Mouse (Mus musculus): ENCODE measurements at regions not wholly inside any gene's neighbourhood (a gene's known extent, or its start where the extent isn't known, plus 50 kb on each side); places are given as distances from the start of the nearest gene placed in this dataset.
A peak's percentile ranks its signal among the peaks of the same experiment; 100 is the strongest.

DNA sequence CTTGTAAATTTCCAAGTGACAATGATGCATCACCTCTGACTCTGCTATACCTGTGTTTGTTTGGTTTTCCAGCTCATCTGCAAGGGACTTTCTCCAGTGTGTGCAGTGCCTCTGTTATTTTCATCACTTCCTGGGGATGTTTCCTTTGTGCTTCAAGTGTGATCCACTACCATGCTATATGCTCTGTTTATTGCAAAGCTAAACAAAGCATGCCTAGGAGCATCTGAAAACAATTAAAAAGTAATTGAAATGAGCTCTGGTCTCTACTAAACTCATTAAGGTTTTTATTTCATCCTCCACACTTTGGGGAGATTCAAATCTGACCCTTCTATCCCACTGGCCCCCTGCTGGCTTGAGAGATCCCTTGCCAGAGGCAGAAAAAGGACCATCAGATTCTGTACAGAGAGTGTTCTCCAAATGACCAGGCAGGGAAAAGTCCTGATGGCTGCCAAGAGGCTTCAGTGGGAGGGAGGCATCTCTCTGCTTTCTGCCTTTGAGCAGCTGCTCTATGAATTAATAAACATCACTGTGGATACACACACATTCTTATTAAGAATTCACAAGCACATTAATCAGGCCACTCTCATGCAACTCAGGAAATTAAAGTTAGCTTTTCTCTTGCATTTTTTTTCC, 57.0 kb downstream of the Amd2 start:
- Histone ChIP-seq H3K4me3 (ENCODE audit: low read length) (no peak overlapping the region), H3K9me3 (ENCODE audit: control insufficient read depth, low read length) (no peaks in the 10 kb centered on the region), H3K27me3 (ENCODE audit: control insufficient read depth, insufficient read depth, low read depth, low read length) (no peaks in the 10 kb centered on the region), H3K36me3 (ENCODE audit: control insufficient read depth, insufficient read depth, low read length) (no peaks in the 10 kb centered on the region), H3K4me2 (ENCODE audit: low read depth, low read length) (no peak overlapping the region), H3K27ac (ENCODE audit: low read length) (no peak overlapping the region), H3K4me1 (replicated peaks; ENCODE audit: control insufficient read depth, insufficient read depth, low read length) (no peaks in the 10 kb centered on the region), H3K9ac (ENCODE audit: low read length) (no peak overlapping the region)
- peak; percentile 56; the same call in 1 of the 2 replicates for ATAC-seq (ENCODE audit: low read depth)

DNA sequence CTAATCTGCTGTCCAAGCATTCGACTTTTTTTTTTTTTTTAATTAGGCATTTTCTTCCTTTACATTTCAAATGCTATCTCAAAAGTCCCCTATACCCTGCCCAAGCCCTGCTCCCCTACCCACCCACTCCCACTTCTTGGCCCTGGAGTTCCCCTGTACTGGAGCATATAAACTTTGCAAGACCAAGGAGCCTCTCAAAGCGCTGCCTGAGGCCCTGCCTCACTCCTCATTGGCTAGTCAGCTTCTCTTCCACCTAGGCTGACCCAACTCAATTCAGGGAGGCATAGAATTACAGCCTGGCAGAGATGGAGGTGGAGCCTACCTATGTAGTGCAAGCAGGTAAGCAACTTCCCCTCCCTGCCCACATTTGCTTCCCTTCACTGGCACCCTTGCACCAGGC, 61.8 kb downstream of the Amd2 start:
- WGBS: 44% methylated on average over 2 of the region's 2 CpGs
- no peak for ATAC-seq (ENCODE audit: low read depth)
- H3K36me3 ChIP-seq (ENCODE audit: control insufficient read depth, insufficient read depth, low read length): no peaks in the 10 kb centered on the region
- H3K4me3 ChIP-seq (ENCODE audit: low read length): no peak overlapping the region
- H3K9me3 ChIP-seq (ENCODE audit: control insufficient read depth, low read length): no peaks in the 10 kb centered on the region
- H3K9ac ChIP-seq (ENCODE audit: low read length): no peak overlapping the region
- H3K4me2 ChIP-seq (ENCODE audit: low read depth, low read length): no peak overlapping the region
- no peak overlapping the region for H3K27ac ChIP-seq (ENCODE audit: low read length)
- H3K27me3 ChIP-seq (ENCODE audit: control insufficient read depth, insufficient read depth, low read depth, low read length): no peaks in the 10 kb centered on the region
- H3K4me1 ChIP-seq (replicated peaks; ENCODE audit: control insufficient read depth, insufficient read depth, low read length): no peaks in the 10 kb centered on the region

DNA sequence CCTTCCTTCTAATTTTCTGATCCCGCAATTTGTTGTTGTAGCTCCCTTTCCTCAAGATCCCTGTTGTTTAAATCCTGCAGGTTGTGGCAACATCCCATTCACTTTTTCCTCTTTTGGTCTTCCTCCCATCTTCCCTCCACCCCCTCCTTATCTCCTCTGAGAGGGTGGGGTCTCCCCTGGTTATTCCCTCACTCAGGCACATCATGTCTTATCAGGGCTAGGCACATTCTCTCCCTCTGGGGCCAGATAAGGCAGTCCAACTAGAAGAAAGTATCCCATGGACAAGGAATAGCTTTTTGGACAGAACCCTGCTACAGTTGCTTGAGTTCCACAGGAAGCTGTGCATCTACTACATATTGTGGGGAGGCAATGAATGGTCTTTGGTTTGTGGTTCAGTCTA, 90.8 kb downstream of the Amd2 start:
- Histone ChIP-seq H3K4me1 (replicated peaks; ENCODE audit: control insufficient read depth, insufficient read depth, low read length) (no peaks in the 10 kb centered on the region), H3K9me3 (ENCODE audit: control insufficient read depth, low read length) (no peaks in the 10 kb centered on the region), H3K4me2 (ENCODE audit: low read depth, low read length) (no peak overlapping the region), H3K27ac (ENCODE audit: low read length) (no peak overlapping the region), H3K36me3 (ENCODE audit: control insufficient read depth, insufficient read depth, low read length) (no peaks in the 10 kb centered on the region), H3K27me3 (ENCODE audit: control insufficient read depth, insufficient read depth, low read depth, low read length) (no peaks in the 10 kb centered on the region), H3K4me3 (ENCODE audit: low read length) (no peak overlapping the region), H3K9ac (ENCODE audit: low read length) (no peak overlapping the region)
- 86% methylated on average over 1 of the region's 1 CpGs for WGBS
- ATAC-seq (ENCODE audit: low read depth): no peak

DNA sequence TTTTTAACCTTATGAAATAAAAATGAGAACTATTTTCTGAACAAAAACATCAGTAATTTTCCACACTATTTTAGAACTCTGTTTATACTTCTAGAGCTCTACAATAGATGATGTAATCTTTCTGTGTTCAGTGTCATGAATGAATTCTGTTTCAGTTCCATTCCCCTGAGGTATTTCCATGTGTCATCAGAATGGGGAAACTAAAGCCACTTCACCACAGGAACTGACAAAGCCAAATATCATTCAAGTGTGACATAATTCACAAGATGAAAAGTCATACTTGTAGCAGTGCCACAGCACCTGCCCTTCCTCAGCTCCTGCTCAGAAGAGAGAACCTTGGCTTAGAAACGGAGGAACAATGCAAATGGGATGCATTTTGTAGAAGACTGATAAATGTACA, 125.4 kb downstream of the Amd2 start:
- Histone ChIP-seq H3K4me1 (replicated peaks; ENCODE audit: control insufficient read depth, insufficient read depth, low read length) (no peaks in the 10 kb centered on the region), H3K4me2 (ENCODE audit: low read depth, low read length) (no peak overlapping the region), H3K9ac (ENCODE audit: low read length) (no peak overlapping the region), H3K4me3 (ENCODE audit: low read length) (no peak overlapping the region), H3K27me3 (ENCODE audit: control insufficient read depth, insufficient read depth, low read depth, low read length) (no peaks in the 10 kb centered on the region), H3K9me3 (ENCODE audit: control insufficient read depth, low read length) (no peaks in the 10 kb centered on the region), H3K36me3 (ENCODE audit: control insufficient read depth, insufficient read depth, low read length) (no peaks in the 10 kb centered on the region), H3K27ac (ENCODE audit: low read length) (no peak overlapping the region)
- no peak for ATAC-seq (ENCODE audit: low read depth)
- WGBS: 90% methylated on average over 1 of the region's 1 CpGs
